Mouse (Mus musculus): ENCODE data around the gene Pzp.

Pzp gene

DNA sequence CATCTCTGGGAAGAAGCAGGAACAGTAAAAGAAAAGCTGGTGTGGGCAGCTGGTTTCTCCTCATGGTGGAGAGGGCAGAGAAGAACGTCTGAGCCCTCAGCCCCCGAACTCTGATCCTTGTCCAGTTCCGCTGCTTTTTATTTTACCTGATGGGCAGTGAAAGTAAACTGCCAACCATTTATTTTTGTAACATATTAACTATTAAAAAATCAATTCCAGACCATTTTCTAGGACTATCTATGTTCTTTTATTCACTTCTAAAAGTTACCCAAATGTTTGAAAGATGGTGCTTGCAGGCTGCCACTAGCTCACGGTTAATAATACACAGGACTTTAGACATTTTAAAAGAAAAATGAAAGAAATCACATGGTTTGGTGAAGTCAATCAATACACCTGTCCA is at the start of gene Pzp:
Gene Pzp (minus strand): TSS at position 120 of the 400 bp plus-strand sequence.
- DNase-seq: no peak

DNA sequence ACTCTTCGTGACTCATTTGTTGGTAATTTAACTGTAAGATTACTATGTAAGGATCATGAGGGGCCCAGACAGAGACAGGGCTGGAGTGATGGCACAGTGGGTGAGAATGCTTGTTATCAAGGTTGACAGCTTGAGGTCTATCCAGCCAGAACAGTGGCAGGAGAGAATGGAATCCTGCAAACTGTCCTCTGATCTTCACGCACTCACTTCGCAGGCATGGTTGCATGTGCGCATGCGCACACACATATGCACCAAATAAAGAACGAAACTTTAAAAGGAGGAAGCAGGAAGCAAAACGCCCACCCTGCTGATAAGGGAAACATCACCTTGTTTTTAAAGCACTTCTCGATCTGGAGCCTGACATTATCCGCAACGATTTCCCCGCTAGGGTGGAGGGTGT is 40.1 kb upstream of the Pzp start:
- DNase-seq: no peak

DNA sequence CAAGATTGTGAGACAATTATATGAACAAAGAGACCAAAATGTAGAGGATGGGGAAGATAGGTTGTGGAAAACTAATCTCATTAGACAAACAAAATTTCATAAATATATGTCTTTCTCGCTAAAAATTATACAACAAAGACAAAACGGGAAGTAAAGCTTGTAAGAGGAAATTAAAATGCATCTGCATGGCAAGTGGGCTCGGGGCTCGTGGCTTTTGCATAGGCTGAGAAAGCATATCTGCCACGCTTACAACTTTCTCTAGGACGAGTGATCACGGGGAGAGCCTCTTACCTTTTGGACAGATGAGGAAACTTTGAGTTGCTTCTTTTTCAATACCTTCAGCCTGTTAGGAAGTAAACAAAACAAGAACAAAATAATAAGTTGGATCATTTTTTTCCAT is 27.5 kb upstream of the Pzp start:
- DNase-seq: no peak

DNA sequence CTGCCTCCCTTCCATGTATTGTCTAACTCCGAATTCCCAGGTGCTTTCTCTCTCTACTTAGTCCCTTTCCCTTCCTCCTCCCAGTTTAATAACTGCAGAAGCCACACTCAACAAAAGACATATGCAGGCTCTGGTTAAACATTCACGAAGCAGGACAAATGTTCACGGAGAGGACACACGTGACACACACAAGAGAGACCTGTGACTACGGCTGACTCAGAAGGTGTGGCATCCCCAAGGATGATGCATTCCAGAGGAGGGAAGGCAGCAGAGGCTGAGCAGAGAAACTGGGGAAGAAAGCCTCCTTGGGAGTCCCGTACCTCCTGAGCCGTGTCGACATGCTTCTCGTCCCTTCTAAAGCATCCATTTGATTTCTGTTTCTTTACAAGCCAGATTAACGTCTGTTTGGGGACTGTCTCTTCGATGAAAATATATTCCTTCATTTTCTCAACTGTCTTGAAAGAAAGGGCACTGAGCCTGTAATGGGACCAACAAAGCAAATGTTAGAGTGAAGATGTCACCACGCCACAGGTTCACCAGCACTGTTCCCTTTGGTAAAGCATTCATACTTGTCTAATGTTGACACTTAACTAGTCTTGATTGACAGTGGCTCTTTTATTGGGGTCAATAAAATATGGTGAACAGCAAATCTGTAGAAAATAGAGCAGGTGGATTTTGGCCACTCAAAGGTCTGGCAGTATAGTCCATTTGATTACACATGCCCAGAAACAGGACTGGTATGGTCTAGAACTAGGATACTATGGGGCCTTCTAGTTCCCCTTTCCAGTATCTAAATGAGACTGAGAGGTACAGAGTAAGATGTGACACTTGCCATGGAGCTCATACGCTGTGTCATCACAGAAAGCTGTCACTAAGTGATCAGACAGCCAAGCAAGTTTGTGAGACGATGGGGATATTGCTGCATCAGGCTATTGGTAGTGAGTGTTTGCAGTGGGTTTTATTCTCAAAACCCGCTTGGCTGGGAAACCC is 23.2 kb upstream of the Pzp start:
- no peak for DNase-seq

DNA sequence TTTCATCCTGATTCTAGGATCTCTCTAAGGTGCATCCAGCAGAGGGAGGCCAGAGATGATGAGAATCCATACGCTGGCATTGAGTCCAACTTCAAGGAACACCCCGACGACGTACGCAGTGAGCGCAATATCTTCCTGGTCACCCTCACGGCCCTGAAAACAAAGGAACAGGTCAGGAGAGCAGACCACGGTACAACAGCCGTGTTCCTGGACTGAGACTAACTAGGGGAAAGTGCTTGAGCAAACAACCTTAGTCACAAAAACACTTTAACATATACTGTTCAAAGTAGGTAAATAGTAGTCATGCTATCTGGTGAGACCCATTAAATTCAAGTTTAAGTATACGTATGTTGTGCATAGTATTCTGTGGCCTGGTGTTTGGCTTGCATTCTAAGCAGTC is 22.0 kb upstream of the Pzp start:
- no peak for DNase-seq

DNA sequence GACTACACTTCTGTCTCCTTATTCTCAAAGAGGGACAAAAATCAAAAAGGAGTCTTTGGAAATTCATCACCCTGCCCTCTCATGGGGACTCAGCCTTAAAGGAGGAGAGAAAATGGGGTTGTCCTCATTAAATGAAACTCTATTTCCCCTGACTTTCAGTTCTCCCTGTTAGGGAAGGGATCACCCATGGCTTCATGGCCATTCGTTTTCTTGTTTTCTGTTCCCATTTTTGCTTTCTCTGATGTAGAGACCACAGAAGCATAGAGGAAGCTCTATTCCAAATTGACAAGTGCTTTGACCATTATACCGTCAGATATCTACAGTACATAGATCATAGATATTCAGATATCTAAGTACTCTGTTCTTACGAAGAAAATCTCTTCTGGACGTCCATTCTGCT is 18.9 kb upstream of the Pzp start:
- no peak for DNase-seq

DNA sequence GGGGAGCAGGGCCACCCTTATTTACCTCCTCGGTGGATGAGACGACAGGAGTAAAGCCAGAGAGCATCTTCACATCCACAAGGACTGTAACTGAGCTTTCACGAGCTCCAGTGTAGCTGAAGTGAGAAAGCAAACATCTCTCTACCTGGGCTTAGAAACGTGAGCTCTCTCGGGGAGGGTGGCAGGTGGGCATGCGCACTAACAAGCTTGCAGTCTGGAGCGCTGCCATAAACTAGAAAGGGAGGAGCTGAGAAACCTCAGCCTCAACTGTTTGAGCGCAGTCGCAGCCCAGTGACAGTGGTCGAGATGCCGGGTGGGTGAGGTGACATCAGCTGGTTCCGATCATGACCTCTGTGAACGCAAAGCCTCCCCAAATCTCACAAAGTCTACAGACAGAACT is 16.7 kb upstream of the Pzp start:
- DNase-seq: peak; percentile 15

DNA sequence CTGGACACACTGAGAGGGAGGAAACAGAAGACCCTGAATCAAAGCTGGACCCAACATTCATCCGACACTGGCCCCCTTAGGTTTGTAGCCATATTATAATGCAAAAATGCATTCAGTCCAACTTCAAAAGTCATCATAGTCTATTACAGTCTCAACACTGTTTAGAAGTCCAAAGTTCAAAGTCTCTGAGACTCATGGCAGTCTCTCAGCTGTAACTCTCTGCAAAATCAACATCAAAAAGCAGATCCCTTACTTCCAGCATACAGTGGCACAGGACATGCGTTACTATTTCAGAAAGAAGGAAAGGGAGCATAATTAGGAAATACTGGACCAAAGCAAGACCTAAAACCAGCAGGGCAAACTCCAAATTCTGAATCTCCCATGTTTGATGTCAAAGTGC is 8.7 kb upstream of the Pzp start:
- DNase-seq: no peak

DNA sequence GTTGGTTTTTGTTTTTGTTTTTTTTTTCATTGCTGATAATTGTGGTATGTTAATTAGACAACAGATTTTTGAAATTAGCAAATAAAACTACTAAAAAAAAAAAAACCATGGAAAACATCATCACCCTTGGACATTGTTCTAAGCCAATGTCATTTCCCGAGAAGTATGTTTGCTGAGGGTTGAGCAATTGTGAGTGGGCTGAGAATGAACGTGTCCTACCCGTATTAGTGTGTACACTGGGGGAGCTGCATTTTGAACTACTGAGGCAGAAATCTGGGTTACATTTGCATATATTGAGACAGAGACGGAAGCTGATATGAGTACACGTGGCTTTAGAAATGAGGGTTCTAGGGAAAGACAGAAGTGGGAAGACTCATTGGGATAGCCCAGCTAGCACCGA is 6.8 kb upstream of the Pzp start:
- DNase-seq: no peak

DNA sequence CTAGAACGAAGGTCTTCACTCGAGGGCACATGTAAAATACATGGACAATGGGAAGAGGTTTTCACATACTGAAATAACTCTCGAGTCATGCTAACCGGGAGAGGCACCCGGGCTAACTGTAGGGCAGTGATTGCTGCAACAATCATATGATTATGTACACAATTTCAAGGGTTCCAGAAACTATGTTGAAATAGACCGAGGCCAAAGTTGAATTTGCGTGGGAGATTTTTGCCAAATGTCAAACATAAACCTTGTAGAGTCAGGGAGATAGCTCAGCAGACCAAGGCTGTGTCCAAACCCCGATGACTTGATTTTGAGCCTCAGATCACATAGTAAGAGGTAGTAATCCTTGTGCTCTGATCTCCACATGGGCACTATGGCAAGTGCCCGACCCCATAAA is 6.2 kb upstream of the Pzp start:
- no peak for DNase-seq

DNA sequence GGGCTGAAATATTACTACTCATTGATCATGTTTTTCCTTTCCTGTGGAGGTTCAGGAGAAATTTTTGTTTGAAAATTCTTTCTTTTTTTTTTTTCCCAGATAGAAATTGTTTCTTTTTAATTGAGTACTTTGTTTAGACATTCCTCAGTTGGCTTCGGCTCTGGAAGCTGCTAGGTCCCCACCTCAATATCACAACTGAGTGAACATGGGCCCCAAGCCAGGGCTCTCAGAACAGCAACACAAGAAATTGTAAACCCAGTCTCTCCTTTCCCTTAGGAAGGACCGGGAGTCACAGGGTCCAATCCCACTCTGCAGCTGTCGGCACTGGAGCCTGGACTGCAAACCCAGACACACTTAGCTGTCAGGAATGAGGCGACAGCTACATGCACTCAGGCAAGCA is 2.0 kb upstream of the Pzp start:
- no peak for DNase-seq

DNA sequence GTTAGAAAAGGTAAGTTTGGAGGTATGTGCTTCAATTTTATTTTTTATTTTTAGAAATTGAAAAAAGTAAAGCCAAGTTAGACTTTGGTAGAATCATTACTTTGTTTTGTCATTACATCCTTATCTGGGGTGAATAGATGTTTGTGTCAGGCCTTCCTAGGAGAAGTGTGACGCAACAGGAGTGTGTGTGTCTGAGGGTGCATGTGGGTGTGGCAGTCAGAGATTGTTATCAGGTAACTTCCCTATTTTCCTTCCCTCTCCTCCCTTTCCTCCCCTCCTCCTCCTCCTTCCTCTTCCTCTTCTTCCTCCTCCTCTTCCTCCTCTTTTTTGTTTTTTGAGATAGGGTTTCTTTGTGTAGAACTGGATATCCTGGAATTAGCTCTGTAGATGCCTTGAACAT is 590 bp upstream of the Pzp start:
- DNase-seq: no peak

DNA sequence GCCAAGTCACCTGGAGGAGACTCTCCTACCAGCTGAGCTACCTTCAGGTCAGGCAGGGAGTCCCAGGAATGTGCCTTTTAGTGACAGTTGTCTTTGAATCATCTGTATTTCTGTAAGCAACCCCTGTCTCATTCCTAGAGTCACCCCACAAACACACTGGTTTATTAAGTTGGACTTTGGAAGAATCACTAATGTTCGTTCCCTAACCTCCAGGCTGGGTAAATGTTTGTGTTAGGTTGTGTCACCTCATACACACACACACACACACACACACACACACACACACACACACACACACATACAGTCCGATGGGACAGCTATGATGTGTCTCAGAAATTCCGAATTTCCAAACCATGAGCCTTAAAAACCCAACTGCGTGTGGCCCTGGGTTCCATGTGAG is 719 bp downstream of the Pzp start:
- DNase-seq: no peak

DNA sequence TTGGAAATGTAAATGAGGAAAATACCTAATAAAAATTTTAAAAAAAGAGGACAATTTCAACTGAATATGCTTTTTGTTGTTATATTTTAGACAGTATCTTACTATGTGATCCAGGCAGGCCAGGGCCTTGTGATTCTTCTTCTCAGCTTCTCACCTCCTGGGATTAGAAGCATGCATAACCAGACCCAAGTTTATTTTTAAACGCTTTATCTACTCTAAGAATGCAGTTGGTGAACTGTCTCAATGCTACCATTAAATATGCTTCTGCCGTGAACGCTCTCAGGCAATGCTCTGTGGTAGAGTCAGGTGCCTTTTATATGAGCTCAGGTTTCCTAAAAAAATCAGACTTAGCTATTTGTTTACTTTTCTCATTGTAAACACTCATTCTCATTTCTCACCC is 3.2 kb downstream of the Pzp start:
- no peak for DNase-seq

DNA sequence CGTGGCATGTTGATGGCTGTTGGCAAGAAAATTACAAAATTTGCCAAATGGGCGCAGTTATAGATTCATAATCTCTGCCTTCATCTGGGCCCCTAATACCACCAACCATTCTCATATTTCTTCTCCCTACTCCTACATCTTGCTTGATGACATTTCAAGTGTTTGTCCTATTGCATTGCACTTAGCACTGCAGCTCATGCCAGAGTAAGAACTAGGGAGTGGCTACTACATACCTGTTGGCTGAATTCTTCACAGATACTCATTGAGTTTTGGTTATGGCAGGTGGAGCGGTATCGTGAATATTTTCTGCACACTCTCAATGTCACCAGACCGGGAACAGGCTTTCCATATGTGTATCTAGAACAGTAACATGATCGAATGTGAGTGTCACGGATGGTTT is 7.4 kb downstream of the Pzp start:
- DNase-seq: no peak

DNA sequence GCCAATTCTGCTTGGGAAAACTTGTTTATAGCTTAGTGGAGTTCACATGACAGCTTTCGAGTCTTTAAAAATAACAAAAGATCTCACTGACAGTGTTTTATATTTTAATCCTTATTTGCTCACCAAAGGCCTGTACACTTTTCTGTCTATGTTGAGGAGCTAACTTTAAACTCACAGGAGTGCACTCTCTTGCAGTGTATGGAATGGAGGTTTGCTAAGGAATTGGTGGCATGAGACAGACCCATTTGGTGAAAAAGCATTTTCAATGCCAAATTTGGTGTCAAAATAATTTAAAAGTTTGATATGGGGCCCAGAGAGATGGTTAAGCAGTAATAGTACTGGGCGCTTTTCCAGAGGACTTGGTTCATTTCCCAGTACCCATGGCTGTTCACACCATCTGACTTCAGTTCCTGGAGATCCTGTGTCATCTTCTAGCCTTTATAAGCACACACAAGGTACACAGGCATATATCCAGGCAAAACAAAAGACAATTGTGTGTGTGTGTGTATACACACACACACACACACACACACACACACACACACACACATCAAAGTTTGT is 20.8 kb downstream of the Pzp start:
- peak; percentile 63 for DNase-seq

DNA sequence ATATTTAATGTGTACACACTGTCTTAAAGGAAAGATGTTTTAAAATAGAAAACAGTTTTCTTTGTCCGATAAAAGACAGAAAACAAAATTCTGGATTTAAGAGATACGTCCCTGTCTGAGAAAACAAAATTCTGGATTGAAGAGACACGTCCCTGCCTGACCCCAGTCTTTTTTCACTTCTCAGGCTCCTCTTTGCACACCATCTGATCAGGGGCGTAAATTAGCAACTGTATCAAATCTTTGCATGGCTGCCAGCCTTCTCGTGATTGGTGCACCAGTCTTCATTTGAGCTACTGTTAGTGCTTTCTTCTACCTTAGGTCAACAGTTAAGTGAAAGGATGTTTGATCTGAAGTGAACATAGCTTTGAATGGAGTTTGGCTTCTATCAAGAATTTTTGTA is 21.8 kb downstream of the Pzp start:
- no peak for DNase-seq

DNA sequence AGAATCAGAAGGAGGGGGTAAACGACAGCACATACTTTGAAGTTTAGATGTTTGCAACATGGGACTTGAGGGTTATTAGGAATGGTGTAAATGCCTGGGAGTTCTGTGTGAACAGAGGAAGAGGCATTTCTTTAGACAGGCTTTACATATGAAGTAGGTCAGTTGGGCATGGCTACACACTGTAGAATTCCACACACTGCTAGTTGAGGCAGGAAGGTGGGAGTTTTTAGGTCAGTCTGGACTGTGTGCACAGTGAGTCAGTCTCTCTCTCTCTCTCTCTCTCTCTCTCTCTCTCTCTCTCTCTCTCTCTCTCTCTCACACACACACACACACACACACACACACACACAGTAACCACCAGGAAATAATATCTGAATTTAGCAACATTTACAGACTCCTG is 31.2 kb downstream of the Pzp start:
- no peak for DNase-seq

DNA sequence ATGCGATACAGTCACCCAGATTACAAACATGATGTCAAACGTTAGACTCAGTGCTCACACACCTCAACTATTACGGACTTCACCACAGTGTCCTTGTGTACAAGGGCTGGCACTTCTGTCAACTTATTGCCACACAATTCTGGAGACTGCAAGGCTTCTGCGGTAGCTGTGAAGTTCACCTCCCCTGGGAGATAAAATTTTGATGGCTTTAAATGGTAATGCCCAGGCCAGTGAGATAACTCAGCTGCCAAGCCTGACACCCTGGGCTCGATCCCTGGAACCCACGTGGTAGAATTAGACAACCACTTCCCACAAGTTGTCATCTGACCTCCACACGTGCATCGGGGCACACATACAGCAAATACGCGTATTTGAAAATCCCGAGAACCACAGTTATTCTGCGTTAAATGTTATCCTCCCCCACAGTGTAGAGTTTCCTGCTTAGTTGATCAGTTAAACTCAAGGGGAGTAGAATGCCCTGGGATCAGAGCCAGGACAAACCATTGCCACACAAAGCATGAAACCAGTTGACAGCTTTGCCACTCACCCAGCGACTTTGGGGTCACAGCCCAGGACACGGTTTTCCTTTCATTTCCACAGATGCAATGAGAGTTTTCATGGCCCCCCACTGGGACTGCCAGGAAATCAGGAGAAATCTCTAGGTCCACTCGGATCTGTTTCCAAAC is 31.7 kb downstream of the Pzp start:
- DNase-seq: no peak

DNA sequence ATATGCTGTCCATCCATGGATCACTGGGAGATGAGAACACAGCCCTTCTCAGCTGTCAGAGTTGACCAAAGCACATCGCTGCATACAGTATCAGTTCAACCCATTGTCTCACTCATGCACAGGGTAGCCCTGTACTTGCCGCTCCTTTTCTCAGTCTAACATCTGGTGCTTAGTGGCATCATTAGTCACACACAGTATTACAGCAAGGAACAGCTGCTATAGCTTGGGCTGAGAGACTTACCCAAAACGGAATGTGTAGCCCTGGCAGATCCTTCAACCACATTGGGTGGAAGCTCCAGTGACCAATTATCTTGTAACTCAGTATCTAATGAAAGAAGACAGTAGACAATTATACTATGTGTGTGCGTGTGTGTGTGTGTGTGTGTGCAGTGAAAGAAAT is 34.6 kb downstream of the Pzp start:
- DNase-seq: no peak

DNA sequence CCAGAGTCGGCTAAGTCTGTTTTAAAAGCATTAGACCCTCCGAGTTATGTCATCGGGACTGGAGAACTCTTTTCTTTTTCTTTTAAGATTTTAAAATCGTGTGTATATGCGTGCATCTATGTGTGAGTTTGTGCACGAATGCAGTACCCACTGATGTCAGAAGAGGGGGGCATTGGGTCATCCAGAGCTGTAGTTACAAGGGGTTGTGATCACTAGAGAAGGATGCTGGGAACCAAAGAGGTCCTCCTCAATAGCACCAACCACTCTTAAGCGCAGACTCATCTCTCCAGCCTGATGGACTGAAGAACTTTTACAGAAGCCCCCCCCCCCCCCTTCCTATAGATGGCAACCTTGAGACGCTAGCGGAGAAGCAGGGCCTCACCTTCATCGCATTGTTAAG is 36.4 kb downstream of the Pzp start:
- DNase-seq: no peak

DNA sequence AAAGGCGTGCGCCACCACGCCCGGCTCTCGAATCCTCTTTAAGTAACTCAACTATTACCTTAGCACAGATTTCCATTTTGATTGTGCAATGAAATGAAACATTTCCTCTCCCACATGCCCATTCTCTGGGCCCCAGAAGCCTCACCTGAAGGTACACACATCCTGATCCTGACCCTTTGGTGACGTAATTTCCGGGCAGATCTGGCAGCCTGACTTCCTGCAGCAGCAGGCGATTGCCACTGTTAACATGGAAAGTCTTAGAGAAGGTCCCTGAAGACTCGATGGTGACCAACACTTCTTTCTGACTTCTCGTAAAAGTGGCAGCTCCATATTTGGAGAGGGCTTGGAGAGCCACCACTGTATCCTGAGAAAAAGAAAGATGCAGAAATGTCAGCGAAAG is 38.8 kb downstream of the Pzp start:
- DNase-seq: no peak

DNA sequence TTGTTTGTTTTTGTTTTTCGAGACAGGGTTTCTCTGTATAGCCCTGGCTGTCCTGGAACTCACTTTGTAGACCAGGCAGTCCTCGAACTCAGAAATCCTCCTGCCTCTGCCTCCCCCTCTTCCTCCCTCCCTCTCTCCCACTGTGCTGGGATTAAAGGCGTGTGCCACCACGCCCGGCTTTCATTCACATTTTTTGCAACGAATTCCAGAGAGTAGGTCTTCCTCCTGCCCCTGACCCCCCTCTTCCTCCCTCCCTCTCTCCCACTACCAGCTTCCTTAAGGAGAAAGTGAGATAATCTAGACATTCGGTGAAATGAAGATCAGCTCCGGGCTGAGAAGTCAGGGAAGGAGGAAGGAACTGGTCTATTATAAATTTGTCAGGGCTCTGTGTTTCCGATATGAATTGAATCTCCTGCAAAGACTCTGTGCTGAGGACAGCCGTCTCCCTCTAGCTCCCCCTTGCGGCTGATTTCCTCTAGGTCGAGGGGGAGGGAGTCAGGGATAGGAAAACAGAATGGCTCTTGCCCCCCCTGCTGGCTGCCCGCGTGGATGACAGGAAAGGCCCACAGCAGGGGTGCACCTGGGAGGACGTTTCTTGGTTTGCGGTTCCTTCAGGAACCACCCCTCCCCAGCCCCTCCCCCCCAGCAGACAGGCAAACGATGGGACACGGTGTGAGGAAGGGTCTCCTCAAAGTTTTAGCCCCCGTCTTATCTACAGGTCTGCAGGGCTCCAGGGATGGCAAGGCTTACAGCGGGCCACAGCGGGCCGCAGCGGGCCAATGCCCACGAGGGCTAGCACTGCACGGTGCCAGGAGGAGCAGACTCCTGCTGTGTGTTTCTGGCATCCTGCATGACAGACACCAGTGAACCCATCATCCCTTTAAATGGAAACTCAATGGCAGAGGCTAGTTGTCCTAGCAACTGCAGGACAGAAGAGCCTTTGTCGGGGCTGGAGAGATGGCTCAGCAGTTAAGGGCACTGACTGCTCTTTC is 46.8 kb downstream of the Pzp start:
- DNase-seq: peak; percentile 94

Data from layer of hippocampus, adult 9-11 months (tissue).